Mouse (Mus musculus) left cerebral cortex, adult 9 months (tissue): ENCODE measurements around the gene Fbxo22.
"Not testable (repeated sequence)": the region's sequence is repeated elsewhere in the genome, so short reads cannot be mapped to it uniquely, and the experiment has no call there.

Experiments used
- DNase-seq, 2 experiments: peaks; one replicate each; pipeline ENCODE4 v3.0.0; 2022; ENCODE audit warnings: low spot score in 2 of 2

Gene Fbxo22

GRCm38 (mm10) chr9:55236235-55237165 is 27.8 kb downstream of the Fbxo22 start:
- no peak for DNase-seq

GRCm38 (mm10) chr9:55240852-55241251 is 32.1 kb downstream of the Fbxo22 start:
- no peak for DNase-seq

GRCm38 (mm10) chr9:55241863-55242685 is 33.3 kb downstream of the Fbxo22 start:
- DNase-seq: no peak

- DNase-seq: no peak
Measured at GRCm38 (mm10) chr9:55243280-55243679, 34.6 kb downstream of the Fbxo22 start.

- no peak for DNase-seq
Measured at GRCm38 (mm10) chr9:55244079-55244478, 35.4 kb downstream of the Fbxo22 start.

- DNase-seq: not testable (repeated sequence)
Measured at GRCm38 (mm10) chr9:55245057-55245750, 36.5 kb downstream of the Fbxo22 start.

- DNase-seq: no peak
Measured at GRCm38 (mm10) chr9:55246440-55246839, 37.7 kb downstream of the Fbxo22 start.

GRCm38 (mm10) chr9:55246918-55247317 is 38.2 kb downstream of the Fbxo22 start:
- no peak for DNase-seq

GRCm38 (mm10) chr9:55248465-55248864 is 39.7 kb downstream of the Fbxo22 start:
- no peak for DNase-seq

- DNase-seq: no peak
Measured at GRCm38 (mm10) chr9:55250595-55251247, 42.0 kb downstream of the Fbxo22 start.

- DNase-seq: not testable (repeated sequence)
Measured at GRCm38 (mm10) chr9:55252097-55252496, 43.4 kb downstream of the Fbxo22 start.

GRCm38 (mm10) chr9:55253849-55254248 is 45.1 kb downstream of the Fbxo22 start:
- DNase-seq: no peak

- no peak for DNase-seq
Measured at GRCm38 (mm10) chr9:55255056-55255455, 46.3 kb downstream of the Fbxo22 start.

GRCm38 (mm10) chr9:55255604-55256003 is 46.9 kb downstream of the Fbxo22 start:
- no peak for DNase-seq

GRCm38 (mm10) chr9:55257105-55257504 is 48.4 kb downstream of the Fbxo22 start:
- no peak for DNase-seq

- DNase-seq: no peak
Measured at GRCm38 (mm10) chr9:55259741-55260140, 51.0 kb downstream of the Fbxo22 start.

- DNase-seq: no peak
Measured at GRCm38 (mm10) chr9:55264356-55265302, 55.9 kb downstream of the Fbxo22 start.

- DNase-seq: no peak
Measured at GRCm38 (mm10) chr9:55271960-55272560, 63.3 kb downstream of the Fbxo22 start.

- DNase-seq: peak in 1 of 2 experiments; percentile 11
Measured at GRCm38 (mm10) chr9:55273906-55274305, 65.2 kb downstream of the Fbxo22 start.
